Mouse (Mus musculus): Measurements from ENCODE around the gene Arid4b.

Gene Arid4b

DNA sequence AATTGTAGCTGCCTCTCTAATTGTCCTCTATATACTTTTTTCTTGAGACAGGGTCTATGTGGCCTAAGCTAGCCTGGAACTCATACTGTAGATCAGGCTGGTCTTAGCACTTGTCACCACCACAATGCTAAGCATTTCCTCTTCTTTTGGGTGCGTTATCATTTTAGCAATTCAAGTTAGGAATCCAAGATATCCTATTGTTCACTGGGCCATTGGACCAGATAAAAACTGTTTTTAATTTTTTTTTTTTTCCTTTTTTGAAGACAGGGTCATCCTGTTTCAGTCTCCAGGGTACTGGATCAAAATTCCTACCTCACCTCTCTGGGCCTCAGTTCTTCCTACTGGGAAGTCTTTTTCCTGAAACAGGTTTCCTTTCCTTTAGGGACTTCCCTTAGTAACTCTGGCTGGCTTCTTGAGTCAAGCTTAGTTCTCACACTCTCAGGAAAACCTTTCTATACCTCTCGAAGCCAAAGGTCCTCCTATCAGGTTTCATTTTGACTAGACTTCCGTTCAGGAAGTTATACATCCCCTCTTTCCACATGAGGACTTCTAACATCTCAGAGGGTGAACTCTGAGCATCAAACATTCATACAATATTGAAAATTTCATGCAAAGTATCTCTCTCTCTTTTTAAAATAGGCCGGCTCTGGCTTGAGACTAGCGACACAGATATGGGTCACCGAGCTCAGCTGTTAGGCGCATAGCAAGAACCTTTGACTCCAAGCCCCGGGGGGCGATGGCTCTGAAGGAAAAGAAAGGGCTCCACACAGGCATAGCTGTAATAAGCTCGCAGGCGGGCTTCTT, 621 bp upstream of the Arid4b start:
- in situ Hi-C loops (cut with MboI, MseI) = loop anchor here (25.0 kb wide), 1 partner anchor 475 kb away; the partner anchor contains the start of gene Lyst

DNA sequence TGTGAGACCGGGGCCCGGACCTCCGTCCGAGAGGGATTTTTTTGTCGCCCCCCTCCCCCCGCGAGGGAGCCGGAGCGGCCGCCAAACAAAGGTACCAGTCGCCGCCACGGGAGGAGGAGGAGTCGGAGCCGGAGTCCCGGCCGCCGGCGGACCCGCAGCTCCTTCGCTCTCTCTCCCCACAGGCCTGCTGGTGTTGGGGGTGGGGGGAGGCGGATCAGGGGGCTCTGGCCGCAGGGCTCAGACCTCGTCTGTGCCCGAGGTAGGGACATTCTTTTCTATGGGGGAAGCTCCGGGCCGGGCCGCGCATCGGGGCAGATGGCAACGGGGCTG, 875 bp downstream of the Arid4b start:
- in situ Hi-C loops (cut with MboI, MseI) = loop anchor here (25.0 kb wide), 1 partner anchor 477 kb away; the partner anchor contains the start of gene Lyst

DNA sequence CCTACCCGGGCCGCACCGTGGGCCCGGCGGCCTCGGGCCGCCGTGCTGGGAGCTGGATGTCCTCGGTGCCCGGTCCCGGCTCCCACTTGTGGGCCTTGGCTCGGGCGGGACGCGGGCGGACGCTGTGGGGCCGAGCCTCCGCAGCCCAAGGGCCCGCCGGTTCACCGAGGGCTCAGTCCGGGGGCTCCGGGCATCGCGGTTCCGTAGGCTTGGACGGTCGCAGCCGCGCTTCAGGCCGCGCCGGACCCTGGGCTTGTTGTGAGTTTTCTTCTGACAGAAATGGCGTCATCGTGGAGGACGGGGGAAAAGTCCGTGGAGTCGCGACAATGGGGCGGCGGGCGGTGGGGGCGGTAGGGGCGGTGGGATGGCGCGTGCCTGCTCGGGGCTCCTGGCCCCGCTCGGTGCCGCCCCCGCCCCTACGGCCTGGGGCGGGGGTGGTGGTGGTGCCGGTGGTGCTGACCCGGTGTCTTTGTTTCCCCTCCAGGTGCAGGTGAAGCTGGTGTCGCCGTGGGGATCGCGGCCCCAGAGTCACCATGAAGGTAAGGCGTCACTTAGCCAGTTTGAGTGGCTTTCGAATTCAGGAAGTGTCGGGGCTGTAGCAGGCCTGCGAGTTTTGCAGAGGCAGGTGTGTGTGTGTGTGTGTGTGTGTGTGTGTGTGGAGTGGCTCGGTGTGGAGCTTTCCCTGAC, 1.5 kb downstream of the Arid4b start:
- in situ Hi-C loops (cut with MboI, MseI) = loop anchor here (25.0 kb wide), 1 partner anchor 477 kb away; the partner anchor contains the start of gene Lyst

- in situ Hi-C loops (cut with MboI, MseI) = loop anchor here (25.0 kb wide), 1 partner anchor 478 kb away; the partner anchor contains the start of gene Lyst
Measured at GRCm38 (mm10) chr13:14065028-14065380, 2.0 kb downstream of the Arid4b start.

GRCm38 (mm10) chr13:14065701-14066100, 2.7 kb downstream of the Arid4b start:
- in situ Hi-C loops (cut with MboI, MseI) = loop anchor here (25.0 kb wide), 1 partner anchor 478 kb away; the partner anchor contains the start of gene Lyst

DNA sequence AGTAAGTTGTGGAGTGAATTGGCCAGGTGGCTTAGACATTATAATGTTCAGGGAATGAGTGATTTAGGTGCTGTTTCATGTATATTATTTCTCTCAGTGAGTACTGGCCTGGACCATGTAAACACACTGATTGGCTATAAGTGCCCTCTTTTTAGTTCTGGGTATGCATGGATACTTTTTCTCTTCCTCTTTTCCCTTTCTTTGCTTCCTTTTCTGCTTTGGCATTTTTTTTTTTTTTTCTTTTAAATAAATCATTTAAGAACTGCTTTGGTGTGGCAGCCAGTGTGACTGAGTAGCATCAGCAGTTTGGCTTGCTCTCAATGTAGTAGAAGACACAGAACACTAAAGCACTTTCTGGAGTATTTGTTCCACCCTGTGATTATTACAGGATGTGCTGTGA, 5.0 kb downstream of the Arid4b start:
- in situ Hi-C loops (cut with MboI, MseI) = loop anchor here (25.0 kb wide), 1 partner anchor 481 kb away; the partner anchor contains the start of gene Lyst

- in situ Hi-C loops (cut with MboI, MseI) = loop anchor here (25.0 kb wide), 1 partner anchor 482 kb away; the partner anchor contains the start of gene Lyst
Measured at GRCm38 (mm10) chr13:14069291-14069690, 6.3 kb downstream of the Arid4b start.

DNA sequence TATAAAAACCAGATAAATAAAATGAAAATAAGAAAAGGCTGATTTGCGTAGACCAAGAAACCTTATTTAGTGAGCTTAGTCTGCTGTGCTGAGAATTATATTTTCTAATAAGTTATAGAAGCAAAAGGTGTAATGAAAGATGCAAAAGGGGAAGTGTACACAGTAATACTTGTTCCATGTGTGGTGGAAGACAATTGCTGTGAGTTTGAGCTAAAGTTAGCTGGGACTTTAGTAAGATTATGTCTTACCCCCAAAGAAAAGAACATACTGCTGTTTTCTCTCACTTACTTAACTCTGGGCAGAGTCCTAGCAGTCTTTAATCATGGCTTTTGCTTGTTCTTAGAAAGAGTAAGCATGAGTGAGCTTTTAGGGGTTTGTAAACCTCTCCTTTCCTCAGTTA, 11.3 kb downstream of the Arid4b start:
- in situ Hi-C loops (cut with MboI, MseI) = loop anchor here (25.0 kb wide), 1 partner anchor 487 kb away; the partner anchor contains the start of gene Lyst

GRCm38 (mm10) chr13:14075326-14075725, 12.3 kb downstream of the Arid4b start:
- in situ Hi-C loops (cut with MboI, MseI) = no loop called here

DNA sequence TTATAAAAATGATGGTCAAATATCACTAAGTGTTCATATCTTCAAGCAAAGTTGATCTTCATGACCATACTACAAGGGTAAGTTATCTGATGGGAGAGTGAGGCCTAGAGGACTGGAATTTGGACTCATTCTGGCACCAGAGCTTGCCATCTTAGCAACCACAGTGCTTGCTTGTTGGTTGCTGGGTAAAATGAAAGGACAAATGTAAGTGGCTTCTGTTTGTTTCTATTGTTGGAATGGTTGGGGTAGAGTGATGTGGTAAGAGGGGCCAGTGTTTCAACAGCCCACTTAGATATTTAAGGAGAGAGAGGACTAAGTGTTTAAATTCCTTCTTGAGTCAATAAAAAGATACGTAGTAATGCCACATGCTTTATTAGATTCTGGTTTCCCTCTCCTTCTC, 25.6 kb downstream of the Arid4b start:
- in situ Hi-C loops (cut with MboI, MseI) = no loop called here

- in situ Hi-C loops (cut with MboI, MseI) = no loop called here
Measured at GRCm38 (mm10) chr13:14103026-14103425, 40.0 kb downstream of the Arid4b start.

- in situ Hi-C loops (cut with MboI, MseI) = no loop called here
Measured at GRCm38 (mm10) chr13:14110154-14110873, 47.3 kb downstream of the Arid4b start.

- in situ Hi-C loops (cut with MboI, MseI) = no loop called here
Measured at GRCm38 (mm10) chr13:14111146-14111545, 48.1 kb downstream of the Arid4b start.

DNA sequence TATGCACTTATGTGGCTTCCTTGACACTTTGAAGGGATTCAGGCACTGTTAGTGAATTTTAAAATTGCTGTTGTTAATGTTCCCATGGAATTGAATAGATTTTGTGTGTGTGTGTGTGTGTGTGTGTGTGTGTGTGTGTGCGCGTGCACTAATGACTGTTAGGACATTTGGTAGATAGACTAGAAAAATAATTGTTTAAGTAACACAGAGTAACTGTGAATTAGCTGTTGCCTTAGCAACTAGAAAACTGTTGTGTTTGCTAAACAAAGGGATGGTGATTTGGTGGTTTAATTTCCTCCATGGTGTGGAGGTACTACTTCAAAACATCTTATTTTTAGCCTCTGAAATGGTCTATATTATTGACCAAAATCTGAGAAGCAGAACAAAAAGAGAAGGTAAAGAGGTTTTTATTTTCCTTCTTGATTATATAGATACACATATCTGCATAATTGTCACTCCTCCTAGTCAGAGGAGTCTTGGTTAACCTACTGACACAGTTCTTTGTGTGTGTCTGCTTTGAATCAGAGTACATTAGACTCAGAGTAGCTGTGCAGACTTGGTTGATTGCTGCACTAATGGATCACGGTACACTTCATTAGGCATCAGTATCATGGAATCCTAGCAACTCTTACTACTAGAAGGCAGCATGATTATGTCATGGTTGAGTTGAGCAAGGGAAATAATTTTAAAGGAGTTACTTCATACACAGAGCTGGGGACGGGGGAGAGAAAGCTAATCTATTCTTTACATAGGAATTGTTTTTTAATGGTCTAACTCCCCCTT, 50.9 kb downstream of the Arid4b start:
- in situ Hi-C loops (cut with MboI, MseI) = no loop called here

DNA sequence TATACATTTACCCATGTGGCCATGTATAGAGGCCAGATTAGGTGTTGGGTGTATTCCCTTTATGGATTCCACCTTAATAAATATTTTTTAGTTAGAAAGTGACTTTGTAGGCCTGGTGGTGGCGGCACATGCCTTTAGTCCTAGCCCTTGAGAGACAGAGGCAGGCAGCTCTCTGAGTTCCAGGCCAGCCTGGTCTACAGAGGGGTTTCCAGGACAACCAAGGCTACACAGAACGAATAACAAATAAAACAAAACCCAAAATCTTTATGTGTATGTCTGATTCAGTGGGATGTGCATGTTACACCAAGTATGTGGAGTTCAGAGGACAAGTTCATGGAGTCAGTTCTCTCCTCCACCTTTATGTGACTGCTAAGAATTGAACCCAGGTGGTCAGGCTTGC, 52.8 kb downstream of the Arid4b start:
- in situ Hi-C loops (cut with MboI, MseI) = no loop called here

DNA sequence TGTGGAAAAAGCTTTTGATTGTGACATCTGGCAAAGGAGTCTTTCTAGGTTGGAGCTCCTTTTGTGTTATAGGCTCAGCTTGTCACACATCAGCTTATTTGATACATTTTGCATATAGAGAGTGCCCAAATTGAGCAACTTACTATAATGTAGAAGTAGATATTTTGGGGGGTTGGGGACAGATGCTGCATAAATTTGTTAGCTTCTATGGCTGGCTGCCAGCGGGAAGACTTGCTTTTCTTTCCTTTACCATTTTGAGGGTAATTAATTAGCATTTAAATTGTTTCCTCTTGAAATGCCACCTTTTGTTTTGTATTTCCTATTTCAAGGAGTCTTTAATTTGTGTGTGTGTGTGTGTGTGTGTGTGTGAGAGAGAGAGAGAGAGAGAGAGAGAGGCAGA, 68.6 kb downstream of the Arid4b start:
- in situ Hi-C loops (cut with MboI, MseI) = no loop called here

DNA sequence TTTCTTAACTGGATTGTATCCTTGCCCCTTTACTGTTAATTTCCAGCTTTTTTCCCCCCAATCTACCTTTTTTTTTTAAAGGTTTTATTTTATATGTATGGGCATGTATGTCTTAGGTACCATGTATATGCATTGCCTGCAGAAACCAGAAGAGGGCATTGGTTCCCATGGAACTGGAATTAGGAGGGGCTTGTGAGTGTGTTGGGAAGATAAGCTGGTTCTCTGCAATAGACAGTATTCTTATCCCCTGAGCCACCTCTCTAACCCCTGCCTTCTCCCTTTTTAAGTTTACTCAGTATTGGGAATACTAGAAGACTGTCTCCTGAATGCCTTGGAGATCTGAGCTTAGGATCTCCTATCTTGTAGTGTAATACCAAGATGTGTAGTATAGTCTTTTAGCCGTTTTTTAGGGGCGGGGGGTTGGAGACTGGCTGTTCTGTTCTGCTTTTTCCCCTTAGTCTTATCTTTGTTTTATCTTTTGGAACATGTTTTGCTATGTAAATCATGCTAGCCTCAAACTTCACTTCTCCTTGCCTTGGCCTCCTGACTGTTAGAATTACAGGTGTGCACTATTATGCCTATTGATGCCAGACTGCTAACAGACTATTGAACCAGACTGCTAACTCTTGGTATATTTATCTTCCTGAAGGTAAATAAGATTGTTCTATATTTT, 79.4 kb downstream of the Arid4b start:
- in situ Hi-C loops (cut with MboI, MseI) = no loop called here

DNA sequence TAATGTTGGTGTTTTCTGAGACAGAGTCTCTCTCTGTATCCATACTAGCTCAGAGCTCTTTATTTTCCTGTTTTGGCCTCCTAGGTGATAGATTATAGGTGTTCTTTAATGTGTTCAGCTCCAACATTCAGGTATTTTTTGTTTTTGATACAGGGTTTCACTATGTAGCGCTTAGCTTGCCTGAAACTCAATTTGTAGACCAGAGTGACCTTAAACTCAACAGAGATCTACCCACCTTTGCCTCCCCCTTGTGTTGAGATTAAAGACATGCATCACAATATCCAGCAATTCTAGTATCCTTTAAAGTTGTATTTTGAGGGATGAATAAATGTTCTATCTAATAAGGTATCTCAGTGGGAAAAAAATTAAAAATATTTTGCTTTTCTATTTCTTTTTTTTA, 115.0 kb downstream of the Arid4b start:
- in situ Hi-C loops (cut with MboI, MseI) = no loop called here

DNA sequence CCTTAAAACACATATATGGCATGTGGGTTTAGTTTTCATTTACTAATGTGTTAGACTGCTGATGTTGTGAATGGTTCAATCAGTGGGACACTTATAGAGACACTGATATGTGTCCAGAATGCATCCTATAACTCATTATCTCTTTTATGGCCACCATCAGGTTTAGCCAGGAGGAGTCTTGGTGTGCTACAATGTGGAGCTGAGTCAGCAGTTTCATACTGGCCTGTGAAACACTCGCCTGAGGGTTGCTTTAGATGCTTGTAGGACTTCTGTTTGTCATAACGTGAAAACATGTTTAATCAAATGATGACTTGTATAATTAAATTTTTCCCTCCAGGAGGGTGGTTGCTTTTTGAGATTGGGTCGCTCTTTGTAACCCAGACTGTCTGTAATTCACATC, 116.6 kb downstream of the Arid4b start:
- in situ Hi-C loops (cut with MboI, MseI) = no loop called here

DNA sequence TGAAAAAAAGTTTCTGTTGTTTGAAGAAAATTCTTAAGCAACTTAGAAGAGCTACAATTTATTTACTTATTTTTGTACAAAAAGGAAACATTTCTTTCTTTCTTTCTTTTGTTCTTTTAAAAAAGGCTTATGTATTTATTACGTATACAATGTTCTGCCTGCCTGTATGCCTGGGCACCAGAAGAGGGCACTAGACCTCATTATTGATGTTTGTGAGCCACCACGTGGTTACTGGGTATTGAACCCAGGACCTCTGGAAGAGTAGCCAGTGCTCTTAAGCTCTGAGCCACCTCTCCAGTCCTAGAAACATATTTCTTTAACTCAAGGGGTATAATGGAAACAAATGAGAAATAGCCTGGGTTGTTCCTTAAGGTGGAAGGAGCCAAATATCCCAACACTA, 182.9 kb downstream of the Arid4b start:
- in situ Hi-C loops (cut with MboI, MseI) = no loop called here

Data from regulatory T cell (primary cell).